Mouse (Mus musculus): Measurements from ENCODE around the gene Tmem129.

- TF ChIP-seq CTCF (IDR thresholded peaks at IDR 0.05; ENCODE audit: borderline replicate concordance, insufficient read depth, low read depth, low read length) (no peak), POLR2A (IDR thresholded peaks at IDR 0.05; ENCODE audit: borderline replicate concordance, insufficient read depth, low read length) (0 out of 2 replicates have a peak, but pooled peaks have one; percentile 11)
These were observed 5.4 kb downstream of the Tmem129 start for GRCm38 (mm10) chr5:33652783-33653173.
